Mouse (Mus musculus) forebrain, postnatal 0 days (tissue): ENCODE results near the gene March10. TPM values are rescaled to one million over a fixed set of nuclear protein-coding genes. Genes with fewer than 3 reads are reported as not detected.

Source experiments
- ATAC-seq: fragments of 200-750 bp; cut with Nextera tagmentation; 2 replicates; pipeline ENCODE4 v1.8.0; 2017; ENCODE audit warnings: mild to moderate bottlenecking, moderate library complexity
- DNase-seq: peaks from one replicate; pipeline ENCODE4 v3.0.0-alpha.2; 2015
- H3K27ac ChIP-seq: fragments of 300-500 bp; sonication (generic); 2 replicates; pipeline ENCODE4 v1.5.1; 2014; ENCODE audit warnings: low read depth, mild to moderate bottlenecking, antibody characterized with exemption, low read length, moderate library complexity, mixed read lengths
- H3K27me3 ChIP-seq: fragments of 300-500 bp; sonication (generic); 2 replicates; pipeline ENCODE4 v1.6.1; 2014; ENCODE audit warnings: mild to moderate bottlenecking, low read length, mixed read lengths; ENCODE audit not compliant: insufficient read depth
- H3K36me3 ChIP-seq: fragments of 300-500 bp; sonication (generic); 2 replicates; pipeline ENCODE4 v1.6.1; 2014; ENCODE audit warnings: mild to moderate bottlenecking, moderate library complexity; ENCODE audit not compliant: insufficient read depth
- H3K4me1 ChIP-seq: fragments of 300-500 bp; sonication (generic); 2 replicates; pipeline ENCODE4 v1.6.1; 2014; ENCODE audit warnings: antibody characterized with exemption; ENCODE audit not compliant: insufficient read depth
- H3K4me2 ChIP-seq: fragments of 300-500 bp; sonication (generic); 2 replicates; pipeline ENCODE4 v1.6.1; 2014; ENCODE audit warnings: low read depth, mild to moderate bottlenecking, moderate library complexity
- H3K4me3 ChIP-seq: fragments of 300-500 bp; sonication (generic); 2 replicates; pipeline ENCODE4 v1.5.1; 2014; ENCODE audit warnings: low read depth, low read length, mixed read lengths
- H3K9ac ChIP-seq: fragments of 300-500 bp; sonication (generic); 2 replicates; pipeline ENCODE4 v1.6.1; 2014; ENCODE audit warnings: mild to moderate bottlenecking
- H3K9me3 ChIP-seq: fragments of 300-500 bp; sonication (generic); 2 replicates; pipeline ENCODE4 v1.6.1; 2016; ENCODE audit warnings: low read length
- CTCF ChIP-seq: sonication (generic); IDR thresholded peaks from 2 replicates; pipeline ENCODE4 v1.5.1; 2016; ENCODE audit warnings: antibody characterized with exemption, control low read depth, low read depth
- WGBS: fragments of 180-500 bp; shearing (Covaris S2); extraction: QIAGEN DNeasy Blood & Tissue Kit; methylation state at CpG from one replicate; pipeline ENCODE4 v1.1.7; 2014; 5-methylcytosine and 5-hydroxymethylcytosine counted together
- polyA plus RNA-seq: library from polyadenylated mRNA; unstranded; fragments of >200 nt; fragmentation: Nextera tagmentation; extraction: Ambion mirVana; gene quantifications from 2 replicates; pipeline ENCODE4 v1.2.1, GENCODE M21; 2015
- total RNA-seq: library from RNA; depleted of rRNA; stranded (reverse); fragments of >200 nt; gene quantifications from 2 replicates; pipeline ENCODE4 v1.2.3, GENCODE M21; 2014

Gene March10
- total and polyA plus RNA-seq, 2 experiments from 2014 or later = 0.38 to 0.58 TPM

GRCm38 (mm10) chr11:105474352-105474736 is 17.8 kb upstream of the March10 start:
- ATAC-seq = no peak
- H3K27me3 ChIP-seq = no peaks in the 10 kb centered on the region
- H3K27ac ChIP-seq = no peak overlapping the region
- WGBS = 31% methylated on average over 6 of the region's 6 CpGs
- H3K9ac ChIP-seq = no peak overlapping the region
- H3K36me3 ChIP-seq = no peaks in the 10 kb centered on the region
- no peak for DNase-seq
- peaks cover 12% of the 10 kb centered on the region for H3K4me1 ChIP-seq
- no peak overlapping the region for H3K4me2 ChIP-seq
- no peak overlapping the region for H3K4me3 ChIP-seq
- no peaks in the 10 kb centered on the region for H3K9me3 ChIP-seq
- TF ChIP-seq CTCF = no peak

GRCm38 (mm10) chr11:105473716-105474351 is 17.3 kb upstream of the March10 start:
- no peak overlapping the region for H3K4me3 ChIP-seq
- no peak overlapping the region for H3K9ac ChIP-seq
- no peaks in the 10 kb centered on the region for H3K36me3 ChIP-seq
- H3K27ac ChIP-seq = no peak overlapping the region
- no peaks in the 10 kb centered on the region for H3K27me3 ChIP-seq
- WGBS = 14% methylated on average over 5 of the region's 5 CpGs
- H3K9me3 ChIP-seq = no peaks in the 10 kb centered on the region
- DNase-seq (peak; percentile 46), ATAC-seq (peak; percentile 38; the same call in 1 of the 2 replicates)
- no peak overlapping the region for H3K4me2 ChIP-seq
- no peak for TF ChIP-seq CTCF
- H3K4me1 ChIP-seq = peaks cover 14% of the 10 kb centered on the region

DNA sequence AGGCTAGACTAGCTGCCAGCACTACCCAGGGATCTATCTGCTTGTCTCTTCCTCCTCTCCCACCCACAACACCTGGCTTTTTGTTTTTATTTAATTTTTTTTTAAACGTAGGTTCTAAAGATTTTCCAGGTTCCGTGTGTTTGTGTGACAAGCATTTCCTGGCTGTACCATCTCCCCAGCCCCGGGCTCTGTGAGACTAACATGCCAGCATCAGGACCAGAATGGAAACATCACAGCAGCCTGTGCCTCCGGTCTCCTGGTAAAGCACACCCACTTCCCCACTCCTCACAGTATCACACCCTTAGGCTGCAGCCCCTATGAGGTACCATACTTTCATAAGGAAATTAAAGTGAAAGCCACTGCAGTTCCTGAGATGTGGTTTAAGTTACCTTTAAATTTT is 16.1 kb upstream of the March10 start:
- H3K9me3 ChIP-seq = no peaks in the 10 kb centered on the region
- ATAC-seq (no peak), DNase-seq (no peak)
- no peak overlapping the region for H3K4me3 ChIP-seq
- H3K4me1 ChIP-seq = peaks cover 14% of the 10 kb centered on the region
- H3K4me2 ChIP-seq = no peak overlapping the region
- 69% methylated on average over 4 of the region's 4 CpGs for WGBS
- H3K27ac ChIP-seq = no peak overlapping the region
- no peaks in the 10 kb centered on the region for H3K27me3 ChIP-seq
- TF ChIP-seq CTCF = no peak
- no peaks in the 10 kb centered on the region for H3K36me3 ChIP-seq
- H3K9ac ChIP-seq = no peak overlapping the region

DNA sequence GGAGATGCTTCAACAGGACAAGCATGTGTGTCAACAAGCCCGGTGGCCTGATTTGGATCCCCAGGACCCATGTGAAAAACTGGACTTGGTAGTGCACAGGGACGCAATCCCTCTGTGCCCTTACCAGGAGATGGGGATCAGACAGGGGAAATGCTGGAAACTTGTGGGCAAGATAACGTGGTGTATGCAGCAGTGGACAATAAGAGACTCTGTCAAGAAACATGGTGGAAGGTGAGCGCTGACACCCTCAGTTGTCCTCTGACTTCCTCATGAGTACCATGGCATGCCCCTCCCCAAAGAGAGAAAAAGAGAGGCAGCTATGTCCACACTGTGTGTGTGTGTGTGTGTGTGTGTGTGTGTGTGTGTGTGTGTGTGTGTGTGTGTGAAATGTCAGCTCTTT is 14.4 kb upstream of the March10 start:
- Histone ChIP-seq H3K9me3 (no peaks in the 10 kb centered on the region), H3K36me3 (no peaks in the 10 kb centered on the region), H3K9ac (no peak overlapping the region), H3K4me2 (no peak overlapping the region), H3K4me1 (peaks cover 17% of the 10 kb centered on the region), H3K27ac (no peak overlapping the region), H3K4me3 (no peak overlapping the region), H3K27me3 (no peaks in the 10 kb centered on the region)
- no peak for ATAC-seq
- WGBS = 94% methylated on average over 4 of the region's 4 CpGs
- TF ChIP-seq CTCF = no peak
- DNase-seq = no peak

DNA sequence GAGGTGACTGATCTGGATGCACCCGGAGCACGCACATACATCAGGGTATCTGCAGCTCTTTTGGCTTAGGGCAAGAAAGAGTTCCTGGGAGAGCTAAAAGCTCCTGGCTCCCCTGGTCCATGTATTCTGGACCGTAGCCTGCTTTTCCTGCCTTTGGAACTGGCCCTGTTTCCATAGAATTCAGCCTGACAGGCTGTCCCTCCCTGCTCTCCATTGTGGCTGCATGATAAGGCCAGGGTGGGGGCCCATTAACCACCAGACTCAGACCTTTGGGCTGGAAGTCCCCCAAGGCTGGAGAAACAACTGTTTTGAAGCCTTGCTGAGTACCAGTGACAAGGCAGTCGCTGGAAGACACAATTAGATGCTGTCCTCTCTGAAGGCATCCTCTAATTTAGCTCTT is 13.0 kb upstream of the March10 start:
- DNase-seq (no peak), ATAC-seq (no peak)
- H3K4me1 ChIP-seq = peaks cover 17% of the 10 kb centered on the region
- H3K27ac ChIP-seq = peak overlapping the region; percentile 15; the same call in 1 of the 2 replicates
- no peak overlapping the region for H3K9ac ChIP-seq
- H3K4me3 ChIP-seq = no peak overlapping the region
- WGBS = 72% methylated on average over 4 of the region's 4 CpGs
- no peaks in the 10 kb centered on the region for H3K9me3 ChIP-seq
- no peak for TF ChIP-seq CTCF
- H3K36me3 ChIP-seq = no peaks in the 10 kb centered on the region
- H3K27me3 ChIP-seq = no peaks in the 10 kb centered on the region
- no peak overlapping the region for H3K4me2 ChIP-seq

DNA sequence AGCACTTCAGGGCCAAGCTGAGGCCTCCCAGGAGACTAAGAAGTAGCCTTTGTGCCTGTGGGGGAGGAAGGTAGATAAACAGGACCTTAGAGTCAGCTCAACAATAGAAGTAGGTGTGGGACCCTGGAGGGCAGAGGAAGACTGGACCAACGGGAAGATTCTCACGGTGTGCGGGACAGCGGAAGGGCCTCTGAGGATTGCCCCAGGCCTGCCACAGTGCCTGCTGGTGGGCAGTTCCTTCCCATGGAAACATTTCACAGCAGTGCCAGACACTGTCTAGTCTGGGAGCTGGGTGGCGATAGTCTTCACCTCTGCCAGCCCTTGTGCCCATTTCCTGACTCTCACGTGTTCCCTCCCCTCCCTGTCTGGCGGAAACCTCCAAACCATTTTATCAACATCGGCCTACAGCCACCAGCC is 12.6 kb upstream of the March10 start:
- WGBS = 67% methylated on average over 8 of the region's 8 CpGs

GRCm38 (mm10) chr11:105468436-105468835 is 11.9 kb upstream of the March10 start:
- WGBS = 72% methylated on average over 5 of the region's 5 CpGs

More for the DNA sequence above, 12.6 kb upstream of the March10 start:
- H3K4me3 ChIP-seq = no peak overlapping the region
- H3K9me3 ChIP-seq = no peaks in the 10 kb centered on the region
- ATAC-seq = peak; percentile 23; the same call in 1 of the 2 replicates
- H3K27ac ChIP-seq = no peak overlapping the region; the same call in 1 of the 2 replicates
- H3K36me3 ChIP-seq = no peaks in the 10 kb centered on the region
- H3K9ac ChIP-seq = no peak overlapping the region
- H3K4me2 ChIP-seq = no peak overlapping the region
- peaks cover 17% of the 10 kb centered on the region for H3K4me1 ChIP-seq
- no peaks in the 10 kb centered on the region for H3K27me3 ChIP-seq
- no peak for DNase-seq
- no peak for TF ChIP-seq CTCF

More at GRCm38 (mm10) chr11:105468436-105468835, 11.9 kb upstream of the March10 start:
- no peak for DNase-seq
- no peak overlapping the region for H3K4me3 ChIP-seq
- no peak overlapping the region for H3K4me2 ChIP-seq
- no peaks in the 10 kb centered on the region for H3K9me3 ChIP-seq
- no peak overlapping the region for H3K9ac ChIP-seq
- no peaks in the 10 kb centered on the region for H3K36me3 ChIP-seq
- H3K4me1 ChIP-seq = peaks cover 11% of the 10 kb centered on the region
- no peak; the same call in 1 of the 2 replicates for ATAC-seq
- no peaks in the 10 kb centered on the region for H3K27me3 ChIP-seq
- no peak for TF ChIP-seq CTCF
- H3K27ac ChIP-seq = no peak overlapping the region
